Mouse (Mus musculus): Measurements from ENCODE around the gene Otc. TPM values are rescaled to one million over a fixed set of nuclear protein-coding genes. Genes with fewer than 3 reads are reported as not detected.

Otc gene
- polyA plus RNA-seq (2017; shearing (Covaris generic)) = not detected

GRCm38 (mm10) chrX:10251852-10252504 is at the start of gene Otc:
Otc (plus strand) TSS chrX:10252305.

GRCm38 (mm10) chrX:10216410-10216949 is 35.6 kb upstream of the Otc start, which contains the start of gene Rpgr:
Rpgr (minus strand) TSS chrX:10216920.

Other genes with a start within 250 kb of the Otc start
- gene Srpx, start 134.6 kb upstream of the Otc start, polyA plus RNA-seq (2017; shearing (Covaris generic)) = not detected
- 2.9 TPM for gene Rpgr, start 35.4 kb upstream of the Otc start, polyA plus RNA-seq (2017; shearing (Covaris generic))
- gene Tspan7, start 232.9 kb downstream of the Otc start, polyA plus RNA-seq (2017; shearing (Covaris generic)) = not detected